Mouse (Mus musculus) liver, embryonic 12.5 days (tissue): ENCODE measurements at regions not wholly inside any gene's neighbourhood (a gene's known extent, or its start where the extent isn't known, plus 50 kb on each side); places are given as distances from the start of the nearest gene placed in this dataset.

Source experiments
- ATAC-seq: fragments of 200-750 bp; cut with Nextera tagmentation; 2 replicates; pipeline ENCODE4 v1.8.0; 2017; ENCODE audit warnings: moderate number of reproducible peaks, mild to moderate bottlenecking, moderate library complexity
- H3K27ac ChIP-seq: fragments of 300-500 bp; sonication (generic); 2 replicates; pipeline ENCODE4 v1.5.1; 2016; ENCODE audit warnings: mild to moderate bottlenecking
- H3K27me3 ChIP-seq: fragments of 300-500 bp; sonication (generic); replicated peaks from 2 replicates; pipeline ENCODE4 v1.6.1; 2016; ENCODE audit warnings: mild to moderate bottlenecking, moderate library complexity
- H3K36me3 ChIP-seq: fragments of 300-500 bp; sonication (generic); 2 replicates; pipeline ENCODE4 v1.6.1; 2016; ENCODE audit warnings: mild to moderate bottlenecking, moderate library complexity
- H3K4me1 ChIP-seq: fragments of 300-500 bp; sonication (generic); 2 replicates; pipeline ENCODE4 v1.6.1; 2016
- H3K4me2 ChIP-seq: fragments of 300-500 bp; sonication (generic); 2 replicates; pipeline ENCODE4 v1.6.1; 2016; ENCODE audit warnings: mild to moderate bottlenecking, moderate library complexity
- H3K4me3 ChIP-seq: fragments of 300-500 bp; sonication (generic); 2 replicates; pipeline ENCODE4 v1.5.1; 2016; ENCODE audit warnings: mild to moderate bottlenecking, moderate library complexity
- H3K9ac ChIP-seq: fragments of 300-500 bp; sonication (generic); 2 replicates; pipeline ENCODE4 v1.6.1; 2016; ENCODE audit warnings: mild to moderate bottlenecking, moderate library complexity
- H3K9me3 ChIP-seq: fragments of 300-500 bp; sonication (generic); replicated peaks from 2 replicates; pipeline ENCODE4 v1.6.1; 2016; ENCODE audit warnings: mild to moderate bottlenecking, moderate library complexity
- WGBS: fragments of 180-500 bp; shearing (Covaris S2); methylation state at CpG from one replicate; pipeline ENCODE4 v1.1.7; 2016; ENCODE audit not compliant: insufficient replicate concordance; 5-methylcytosine and 5-hydroxymethylcytosine counted together

DNA sequence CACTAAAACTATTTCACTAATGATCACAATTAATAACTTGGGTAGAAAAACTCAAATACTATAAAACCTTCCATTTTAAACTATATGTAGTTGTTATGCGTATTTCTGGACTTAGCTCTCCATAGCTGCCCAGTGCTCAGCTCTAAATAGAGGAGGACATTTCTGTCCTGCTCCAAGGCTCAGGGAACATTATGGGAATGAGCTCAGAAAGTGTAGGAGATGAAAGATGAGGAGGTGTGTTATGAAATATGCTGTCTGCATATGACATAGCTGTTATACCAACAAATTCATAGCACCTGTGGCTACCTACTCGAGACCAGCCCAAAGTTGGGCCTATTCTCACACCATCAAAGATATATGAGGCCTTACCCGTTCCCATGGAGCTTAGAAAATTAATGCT is 106.3 kb downstream of the Aldh8a1 start:
- ATAC-seq = no peak
- Histone ChIP-seq H3K36me3 (no peaks in the 10 kb centered on the region), H3K4me3 (no peak overlapping the region), H3K27me3 (no peaks in the 10 kb centered on the region), H3K4me2 (no peak overlapping the region), H3K27ac (no peak overlapping the region), H3K4me1 (peaks cover 10% of the 10 kb centered on the region), H3K9ac (no peak overlapping the region), H3K9me3 (no peaks in the 10 kb centered on the region)
- 65% methylated on average over 3 of the region's 3 CpGs for WGBS

DNA sequence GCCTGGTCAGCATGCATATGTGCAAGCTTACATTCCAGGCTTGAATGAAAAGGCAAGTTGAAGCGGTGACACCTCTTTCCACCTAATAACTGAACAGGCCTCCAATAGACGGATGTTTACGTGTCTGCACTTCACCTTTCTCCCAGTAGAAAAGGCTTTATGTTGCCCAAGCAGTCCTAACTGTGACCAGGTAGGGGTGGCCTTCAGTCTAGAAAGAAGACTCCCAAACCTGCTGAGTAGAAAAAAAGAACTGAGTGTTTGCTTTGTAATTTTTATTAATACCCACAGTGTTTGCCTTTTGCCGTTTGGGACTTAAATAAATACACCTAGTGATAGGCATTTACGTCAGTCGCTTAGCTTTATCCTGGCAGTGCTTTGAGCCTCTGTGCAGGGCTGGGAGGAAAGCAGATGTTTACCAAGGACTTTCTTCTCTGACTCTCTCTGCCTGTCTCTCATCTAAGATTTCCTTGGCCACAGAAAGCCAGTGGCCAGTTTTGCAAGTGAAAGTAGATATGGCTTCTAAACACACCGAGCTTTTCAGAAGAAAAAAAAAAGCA is 104.5 kb upstream of the 1700020N01Rik start:
- WGBS = 78% methylated on average over 7 of the region's 7 CpGs
- H3K4me3 ChIP-seq = no peak overlapping the region
- H3K27ac ChIP-seq = no peak overlapping the region
- no peaks in the 10 kb centered on the region for H3K27me3 ChIP-seq
- H3K4me1 ChIP-seq = no peaks in the 10 kb centered on the region
- no peaks in the 10 kb centered on the region for H3K9me3 ChIP-seq
- ATAC-seq = no peak
- H3K9ac ChIP-seq = no peak overlapping the region
- H3K4me2 ChIP-seq = no peak overlapping the region
- no peaks in the 10 kb centered on the region for H3K36me3 ChIP-seq

DNA sequence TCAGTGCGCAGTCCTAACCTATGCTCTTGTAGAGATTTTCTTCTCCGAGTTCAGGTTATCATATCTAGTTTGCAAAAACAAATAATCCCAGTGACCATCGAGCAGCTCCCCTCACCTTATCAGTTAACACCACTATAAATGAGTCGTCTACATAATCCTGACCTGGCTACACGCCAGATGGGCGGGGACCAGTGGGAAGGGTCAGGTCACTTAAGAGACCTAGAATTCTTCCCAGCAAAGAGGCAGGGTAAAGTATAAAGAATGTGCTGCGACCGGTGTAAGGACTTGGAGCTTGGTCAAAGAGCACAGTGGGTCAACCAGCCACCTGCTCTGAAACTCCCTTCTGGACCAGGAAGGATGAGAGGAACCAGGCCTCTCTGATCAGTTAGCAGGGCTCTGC is 102.0 kb upstream of the 1700020N01Rik start:
- Histone ChIP-seq H3K27me3 (no peaks in the 10 kb centered on the region), H3K9me3 (no peaks in the 10 kb centered on the region), H3K36me3 (no peaks in the 10 kb centered on the region), H3K27ac (no peak overlapping the region), H3K4me2 (no peak overlapping the region), H3K4me1 (no peaks in the 10 kb centered on the region), H3K9ac (no peak overlapping the region), H3K4me3 (no peak overlapping the region)
- 43% methylated on average over 8 of the region's 8 CpGs for WGBS
- ATAC-seq = no peak

DNA sequence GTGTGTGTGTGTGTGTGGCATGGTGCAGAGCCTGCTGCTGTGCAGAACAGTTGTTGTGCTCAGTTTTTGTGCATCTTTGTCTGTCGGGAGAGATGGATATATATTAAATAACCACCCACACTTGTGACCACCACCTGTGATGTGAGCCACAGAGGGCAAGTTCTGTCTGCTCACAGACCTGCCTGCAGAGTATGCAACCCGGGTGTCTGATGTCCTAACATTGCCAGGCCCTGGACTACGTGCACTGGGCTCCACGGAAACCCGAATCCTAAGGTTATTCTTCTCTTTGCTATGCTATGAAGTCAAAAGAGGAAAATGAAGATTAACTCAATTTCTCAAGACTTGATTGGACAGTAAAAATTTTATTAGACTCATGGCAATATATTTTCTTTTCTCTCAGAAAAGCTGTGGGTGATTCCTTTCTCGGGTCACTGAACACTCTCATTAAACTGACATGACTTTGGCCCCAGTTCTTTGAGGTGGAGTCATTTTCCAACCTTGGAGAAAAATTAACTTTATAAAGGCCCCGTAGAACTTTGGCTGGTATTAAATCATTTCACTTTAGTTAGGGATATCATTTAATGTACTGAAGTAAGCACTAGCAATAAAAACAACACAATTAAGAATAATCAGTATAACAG is 100.6 kb upstream of the 1700020N01Rik start:
- no peak overlapping the region for H3K27ac ChIP-seq
- no peaks in the 10 kb centered on the region for H3K9me3 ChIP-seq
- 72% methylated on average over 7 of the region's 7 CpGs for WGBS
- H3K9ac ChIP-seq = no peak overlapping the region
- H3K36me3 ChIP-seq = no peaks in the 10 kb centered on the region
- H3K4me1 ChIP-seq = no peaks in the 10 kb centered on the region
- no peak overlapping the region for H3K4me3 ChIP-seq
- ATAC-seq = no peak
- H3K4me2 ChIP-seq = no peak overlapping the region
- H3K27me3 ChIP-seq = no peaks in the 10 kb centered on the region

DNA sequence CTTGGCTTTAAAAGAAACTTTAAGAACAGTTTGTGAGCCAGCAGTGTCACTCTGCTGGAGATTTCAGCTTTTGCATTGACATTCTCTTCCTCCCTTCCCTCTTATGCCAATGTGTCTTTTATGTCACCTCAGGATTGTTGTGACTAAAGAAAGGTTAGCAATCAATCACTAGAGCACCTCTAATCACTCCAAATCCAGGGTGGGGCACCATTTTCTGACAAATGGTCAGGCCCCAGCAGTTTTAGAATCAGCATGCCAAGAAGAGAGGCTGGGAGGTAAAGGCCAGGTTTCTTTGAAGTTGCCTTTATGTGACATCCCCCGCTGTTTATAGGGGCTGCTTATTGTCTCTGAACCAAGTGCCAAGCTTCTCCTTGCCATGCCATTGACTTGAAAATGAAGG is 98.4 kb upstream of the 1700020N01Rik start:
- Histone ChIP-seq H3K4me2 (no peak overlapping the region), H3K27ac (no peak overlapping the region), H3K4me1 (no peaks in the 10 kb centered on the region), H3K36me3 (no peaks in the 10 kb centered on the region), H3K4me3 (no peak overlapping the region), H3K27me3 (no peaks in the 10 kb centered on the region), H3K9ac (no peak overlapping the region), H3K9me3 (no peaks in the 10 kb centered on the region)
- WGBS = 43% methylated on average over 1 of the region's 1 CpGs
- no peak for ATAC-seq

DNA sequence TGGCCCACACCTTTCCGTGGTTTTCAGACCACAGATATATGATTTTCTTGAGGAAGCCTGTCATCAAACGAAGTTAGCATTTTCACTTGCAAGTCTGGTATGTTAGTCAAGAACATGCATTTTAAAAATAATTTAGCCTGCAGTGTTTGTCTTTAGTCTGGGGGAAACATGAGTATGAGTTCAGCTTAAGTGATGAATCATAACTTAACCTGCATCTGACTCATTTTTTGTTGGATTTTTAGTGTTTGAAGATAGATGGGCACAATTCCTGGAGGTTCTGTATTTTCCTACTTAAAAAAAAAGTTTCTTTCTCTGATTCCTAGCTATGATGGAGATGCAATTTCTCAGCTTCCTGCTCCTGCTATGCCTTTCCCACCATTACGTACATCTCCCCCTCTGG is 95.8 kb upstream of the 1700020N01Rik start:
- ATAC-seq = no peak
- Histone ChIP-seq H3K9ac (no peak overlapping the region), H3K9me3 (no peaks in the 10 kb centered on the region), H3K4me1 (0 out of 2 replicates have a peak, but pooled peaks cover 2% of the 10 kb centered on the region), H3K4me3 (no peak overlapping the region), H3K27me3 (no peaks in the 10 kb centered on the region), H3K4me2 (no peak overlapping the region), H3K36me3 (no peaks in the 10 kb centered on the region), H3K27ac (no peak overlapping the region)
- 67% methylated on average over 3 of the region's 3 CpGs for WGBS

DNA sequence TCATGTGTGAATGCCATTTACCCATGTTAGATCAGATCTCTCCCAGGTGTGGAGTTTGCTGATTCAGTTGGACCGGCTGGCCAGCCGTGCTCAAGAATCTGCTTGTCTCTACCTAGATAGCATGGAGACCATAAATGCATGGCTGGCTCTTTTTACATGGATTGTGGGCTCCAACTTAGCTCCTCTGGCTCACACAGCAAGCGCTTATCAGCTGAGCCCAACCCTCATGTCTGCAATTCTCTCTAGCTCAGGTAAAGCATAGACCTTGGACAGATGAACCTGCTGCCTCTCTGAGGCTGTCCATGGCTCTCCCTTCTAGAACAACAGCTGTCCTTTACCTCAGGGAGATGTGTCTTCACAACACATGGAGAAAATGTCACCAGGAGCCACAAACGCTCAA is 94.8 kb upstream of the 1700020N01Rik start:
- no peaks in the 10 kb centered on the region for H3K36me3 ChIP-seq
- H3K4me3 ChIP-seq = no peak overlapping the region
- no peak overlapping the region for H3K9ac ChIP-seq
- ATAC-seq = no peak
- H3K9me3 ChIP-seq = no peaks in the 10 kb centered on the region
- H3K4me2 ChIP-seq = no peak overlapping the region
- H3K4me1 ChIP-seq = 0 out of 2 replicates have a peak, but pooled peaks cover 3% of the 10 kb centered on the region
- H3K27ac ChIP-seq = no peak overlapping the region
- H3K27me3 ChIP-seq = no peaks in the 10 kb centered on the region
- 66% methylated on average over 4 of the region's 4 CpGs for WGBS

DNA sequence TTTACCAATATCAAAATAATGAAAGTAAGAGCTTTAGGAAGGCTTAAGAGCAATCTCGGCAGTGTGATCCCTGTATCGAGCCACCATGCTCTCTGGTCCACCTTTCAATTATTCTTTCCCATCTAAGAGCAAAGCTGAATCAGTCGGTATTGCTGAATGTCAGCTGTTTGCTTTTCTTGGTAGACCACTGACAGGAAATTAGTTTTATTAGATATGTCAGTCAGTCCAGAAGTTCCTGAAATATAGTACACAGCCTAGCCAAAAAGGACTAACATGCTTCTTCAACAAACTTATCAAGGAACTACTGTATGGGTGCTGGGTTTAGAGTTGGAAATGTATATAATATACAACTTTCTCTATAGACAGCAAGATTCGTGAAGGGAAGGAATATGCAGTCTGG is 91.3 kb upstream of the 1700020N01Rik start:
- Histone ChIP-seq H3K9me3 (no peaks in the 10 kb centered on the region), H3K4me2 (no peak overlapping the region), H3K9ac (no peak overlapping the region), H3K27me3 (no peaks in the 10 kb centered on the region), H3K4me1 (0 out of 2 replicates have a peak, but pooled peaks cover 3% of the 10 kb centered on the region), H3K27ac (no peak overlapping the region), H3K36me3 (no peaks in the 10 kb centered on the region), H3K4me3 (no peak overlapping the region)
- 54% methylated on average over 4 of the region's 4 CpGs for WGBS
- no peak for ATAC-seq

DNA sequence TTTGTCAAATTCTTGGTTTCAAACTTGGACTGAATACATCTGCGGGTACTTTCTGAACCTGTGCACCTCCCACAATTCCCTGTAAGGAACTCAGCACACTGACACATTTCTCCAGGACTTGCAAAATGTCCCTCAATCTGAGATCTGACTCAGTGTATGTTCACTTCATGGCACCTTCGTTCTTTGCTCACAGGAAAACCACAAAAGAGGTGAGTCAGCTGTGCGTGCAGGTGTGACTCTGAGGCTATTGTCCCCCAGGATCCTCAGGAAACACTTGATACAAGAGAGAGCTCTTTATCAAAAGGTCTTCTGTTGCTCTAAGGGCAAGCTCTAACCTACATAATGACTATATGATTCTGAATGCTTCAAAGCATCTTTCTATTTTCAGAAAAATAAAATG is 88.5 kb upstream of the 1700020N01Rik start:
- H3K4me3 ChIP-seq = no peak overlapping the region
- no peak for ATAC-seq
- no peak overlapping the region for H3K9ac ChIP-seq
- 59% methylated on average over 3 of the region's 3 CpGs for WGBS
- 0 out of 2 replicates have a peak, but pooled peaks cover 3% of the 10 kb centered on the region for H3K4me1 ChIP-seq
- H3K9me3 ChIP-seq = no peaks in the 10 kb centered on the region
- no peak overlapping the region for H3K4me2 ChIP-seq
- no peaks in the 10 kb centered on the region for H3K36me3 ChIP-seq
- no peaks in the 10 kb centered on the region; the same call in 1 of the 2 replicates for H3K27me3 ChIP-seq
- H3K27ac ChIP-seq = no peak overlapping the region

DNA sequence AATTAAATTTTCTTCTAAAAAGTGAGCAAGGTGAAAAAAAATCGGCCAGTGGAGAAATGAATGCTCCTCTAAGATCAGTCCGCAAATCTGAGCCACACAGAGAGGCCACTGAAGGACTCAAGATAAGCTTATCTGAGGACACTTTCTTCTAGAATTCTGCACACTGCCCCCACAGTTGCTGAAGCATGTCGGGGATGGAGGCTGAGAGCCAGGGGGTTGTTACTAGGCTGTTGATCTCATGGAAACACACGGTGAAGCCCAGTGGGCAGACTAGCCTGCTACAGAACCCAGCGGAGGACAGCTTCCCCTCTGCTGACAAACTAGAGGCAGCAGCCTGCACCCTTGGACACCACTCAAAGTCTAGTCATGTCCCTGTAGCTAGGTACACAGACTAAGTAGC is 81.6 kb upstream of the 1700020N01Rik start:
- ATAC-seq = no peak

DNA sequence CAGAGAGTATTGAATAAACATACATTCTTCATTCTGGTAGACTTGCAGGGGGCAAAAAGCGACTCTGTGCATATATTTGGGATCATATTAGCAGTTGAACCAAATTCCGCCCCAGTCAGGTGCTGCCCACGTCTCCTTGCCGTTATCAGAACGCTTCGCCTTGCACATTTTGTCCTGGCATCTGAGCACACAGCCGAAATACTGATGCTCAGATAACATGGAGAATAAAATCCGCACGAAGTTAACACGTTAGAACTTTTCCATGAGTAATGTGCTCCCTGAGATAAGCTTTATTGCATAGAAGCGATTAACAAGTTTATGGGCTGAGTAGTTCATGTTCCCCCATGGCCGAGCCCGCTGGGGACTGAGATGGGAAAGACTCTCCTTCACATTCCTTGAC is 80.5 kb upstream of the 1700020N01Rik start:
- Histone ChIP-seq H3K4me3 (no peak overlapping the region), H3K27me3 (peaks cover 11% of the 10 kb centered on the region), H3K36me3 (no peaks in the 10 kb centered on the region), H3K4me1 (peaks cover 6% of the 10 kb centered on the region; the same call in 1 of the 2 replicates), H3K27ac (no peak overlapping the region), H3K9ac (no peak overlapping the region), H3K9me3 (no peaks in the 10 kb centered on the region), H3K4me2 (no peak overlapping the region)
- WGBS = 65% methylated on average over 13 of the region's 13 CpGs
- ATAC-seq = no peak

More for the DNA sequence above, 81.6 kb upstream of the 1700020N01Rik start:
- Histone ChIP-seq H3K4me1 (peaks cover 6% of the 10 kb centered on the region; the same call in 1 of the 2 replicates), H3K9me3 (no peaks in the 10 kb centered on the region), H3K36me3 (no peaks in the 10 kb centered on the region), H3K4me2 (no peak overlapping the region), H3K27ac (no peak overlapping the region), H3K9ac (no peak overlapping the region), H3K27me3 (peaks cover 11% of the 10 kb centered on the region), H3K4me3 (no peak overlapping the region)
- 13% methylated on average over 5 of the region's 5 CpGs for WGBS

DNA sequence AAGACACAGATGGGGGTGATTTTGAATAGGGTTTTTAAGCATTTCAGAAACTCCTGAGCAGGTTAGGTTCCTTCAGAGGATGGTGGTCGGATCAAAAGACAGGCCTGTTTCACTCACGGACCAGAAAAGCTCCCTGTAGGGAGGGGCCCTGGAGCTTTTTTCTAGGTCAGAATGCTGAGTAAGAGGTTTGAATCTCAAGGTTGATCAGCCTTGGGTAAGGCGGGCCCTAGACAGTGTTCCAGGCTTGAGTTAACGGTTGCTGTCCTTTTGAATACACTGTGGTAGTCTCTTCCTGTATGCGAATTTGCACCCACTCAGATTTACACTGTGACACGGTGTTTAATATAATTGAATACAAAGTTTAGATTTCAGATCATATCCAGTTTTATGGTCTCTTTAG is 75.2 kb upstream of the 1700020N01Rik start:
- H3K4me2 ChIP-seq = no peak overlapping the region
- ATAC-seq = no peak
- no peaks in the 10 kb centered on the region for H3K4me1 ChIP-seq
- no peak overlapping the region for H3K4me3 ChIP-seq
- H3K9me3 ChIP-seq = no peaks in the 10 kb centered on the region
- no peak overlapping the region for H3K27ac ChIP-seq
- WGBS = 64% methylated on average over 6 of the region's 6 CpGs
- H3K27me3 ChIP-seq = no peaks in the 10 kb centered on the region
- H3K36me3 ChIP-seq = no peaks in the 10 kb centered on the region
- H3K9ac ChIP-seq = no peak overlapping the region

DNA sequence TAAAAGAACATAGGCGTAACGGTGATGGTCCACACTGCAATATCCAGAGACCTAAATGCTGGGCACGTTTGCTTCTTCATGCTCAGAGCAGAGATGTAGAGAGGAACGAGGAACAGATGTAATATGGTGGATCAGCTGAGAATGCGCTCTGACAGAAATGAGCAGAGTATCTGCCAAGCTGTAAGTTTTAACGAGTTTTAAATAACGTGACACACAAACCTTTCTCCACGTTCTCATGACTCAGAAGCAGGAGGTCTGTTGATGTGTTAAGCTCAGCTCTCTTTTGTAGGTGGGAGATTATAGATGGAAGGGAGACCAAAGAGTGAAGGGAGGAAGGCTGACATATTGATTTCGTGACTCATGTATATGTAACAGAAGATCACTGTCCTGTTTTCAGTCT is 72.1 kb upstream of the 1700020N01Rik start:
- H3K9me3 ChIP-seq = no peaks in the 10 kb centered on the region
- H3K36me3 ChIP-seq = no peaks in the 10 kb centered on the region
- no peak overlapping the region for H3K4me3 ChIP-seq
- WGBS = 74% methylated on average over 9 of the region's 9 CpGs
- no peak overlapping the region for H3K4me2 ChIP-seq
- ATAC-seq = no peak
- peaks cover 7% of the 10 kb centered on the region for H3K4me1 ChIP-seq
- no peaks in the 10 kb centered on the region for H3K27me3 ChIP-seq
- no peak overlapping the region for H3K27ac ChIP-seq
- H3K9ac ChIP-seq = no peak overlapping the region
